In genomic region chr1:63247831-63248359, GRCm38 (mm10) we compare ENCODE assay signal across 8 mouse cellular contexts. TPM values are rescaled to one million over a fixed set of nuclear protein-coding genes. Genes with fewer than 3 reads are reported as not detected.
DNase-seq lines count a peak whose midpoint lies in the region; ATAC-seq and TF ChIP-seq lines count a peak whose summit lies in the region.

No protein-coding gene starts in this region.

- no peaks in the 10 kb centered on the region for H3K36me3 ChIP-seq in heart, embryonic 14.5 days (ENCODE audit: control insufficient read depth, insufficient read depth, low read length)
- no peaks in the 10 kb centered on the region for H3K36me3 ChIP-seq in hindbrain, embryonic 12.5 days
- H3K36me3 ChIP-seq in midbrain, embryonic 14.5 days (ENCODE audit: control insufficient read depth, insufficient read depth, low read length), result no peaks in the 10 kb centered on the region

- no peak overlapping the region for H3K27ac ChIP-seq in heart, embryonic 14.5 days (replicated peaks in 1 of 2; ENCODE audit: control insufficient read depth in 1 of 2, insufficient read depth in 1 of 2, low read depth in 2 of 2, low read length in 2 of 2)
- H3K27ac ChIP-seq in hindbrain, embryonic 12.5 days, result peak overlapping the region; percentile 67
- H3K27ac ChIP-seq in midbrain, embryonic 14.5 days (replicated peaks; ENCODE audit: low read depth, low read length), result peak overlapping the region; percentile 76
- H3K27ac ChIP-seq in layer of hippocampus, adult 2 months, result no peak overlapping the region

- peaks cover 4% of the 10 kb centered on the region; the same call in 1 of the 2 replicates for H3K9me3 ChIP-seq in heart, embryonic 14.5 days (ENCODE audit: control insufficient read depth, low read length)
- no peaks in the 10 kb centered on the region for H3K9me3 ChIP-seq in hindbrain, embryonic 12.5 days (replicated peaks)
- no peaks in the 10 kb centered on the region for H3K9me3 ChIP-seq in midbrain, embryonic 14.5 days (ENCODE audit: control insufficient read depth, low read length)

- 2% methylated on average over 18 of the region's 18 CpGs for WGBS in heart, embryonic 14.5 days
- WGBS in hindbrain, embryonic 12.5 days, result under 1% methylated on average over 18 of the region's 18 CpGs
- WGBS in midbrain, embryonic 14.5 days, result under 1% methylated on average over 18 of the region's 18 CpGs

- peaks cover 74% of the 10 kb centered on the region for H3K27me3 ChIP-seq in heart, embryonic 14.5 days (ENCODE audit: control insufficient read depth, insufficient read depth, low read length)
- H3K27me3 ChIP-seq in hindbrain, embryonic 12.5 days, result peaks cover 56% of the 10 kb centered on the region
- H3K27me3 ChIP-seq in midbrain, embryonic 14.5 days (ENCODE audit: control insufficient read depth, insufficient read depth, low read length), result peaks cover 42% of the 10 kb centered on the region

- H3K4me2 ChIP-seq in heart, embryonic 14.5 days (ENCODE audit: low read length), result peak overlapping the region; percentile 68
- peak overlapping the region; percentile 57 for H3K4me2 ChIP-seq in hindbrain, embryonic 12.5 days (replicated peaks)
- peak overlapping the region; percentile 56 for H3K4me2 ChIP-seq in midbrain, embryonic 14.5 days (ENCODE audit: low read length)

- H3K4me1 ChIP-seq in heart, embryonic 14.5 days (ENCODE audit: control insufficient read depth in 2 of 2, insufficient read depth in 2 of 2, low read length in 2 of 2), result peaks cover 3 to 6% of the 10 kb centered on the region in 2 experiments; a peak in 2 of 4 replicates
- H3K4me1 ChIP-seq in hindbrain, embryonic 12.5 days, result peaks cover 12% of the 10 kb centered on the region
- H3K4me1 ChIP-seq in midbrain, embryonic 14.5 days (ENCODE audit: control insufficient read depth, insufficient read depth, low read length), result no peaks in the 10 kb centered on the region

- TF ChIP-seq CTCF in layer of hippocampus, adult 2 months (conservative IDR thresholded peaks at IDR 0.05), result no peak

- ATAC-seq in heart, embryonic 14.5 days (ENCODE audit: insufficient number of reproducible peaks, insufficient read depth, low FRiP score, low read depth), result no peak
- no peak for ATAC-seq in hindbrain, embryonic 12.5 days (ENCODE audit: low FRiP score)
- ATAC-seq in midbrain, embryonic 14.5 days (ENCODE audit: low FRiP score, low TSS enrichment), result no peak

- H3K9ac ChIP-seq in heart, embryonic 14.5 days (ENCODE audit: low read length), result 0 out of 2 replicates have a peak overlapping the region, but pooled peaks have one; percentile 3
- H3K9ac ChIP-seq in hindbrain, embryonic 12.5 days, result peak overlapping the region; percentile 57
- H3K9ac ChIP-seq in midbrain, embryonic 14.5 days (replicated peaks; ENCODE audit: low read length), result peak overlapping the region; percentile 30; the same call in 1 of the 2 replicates

- no peak for DNase-seq in heart, adult 9 months (ENCODE audit: low spot score in 2 of 2)
- peak; percentile 65 for DNase-seq in ZHBTc4 (ENCODE audit: low read depth, low spot score)
- DNase-seq in midbrain, embryonic 14.5 days, result peak; percentile 68
- no peak for DNase-seq in layer of hippocampus, adult 2 months (ENCODE audit: low spot score in 2 of 2)
- DNase-seq in kidney, adult 9 months, result no peak
- DNase-seq in urinary bladder, postnatal 4 days (ENCODE audit: low spot score in 2 of 2), result no peak

- peak overlapping the region; percentile 33 to 35 for H3K4me3 ChIP-seq in heart, embryonic 14.5 days (ENCODE audit: control insufficient read depth in 1 of 2, insufficient read depth in 1 of 2, low read depth in 1 of 2, low read length in 2 of 2)
- peak overlapping the region; percentile 30 for H3K4me3 ChIP-seq in hindbrain, embryonic 12.5 days
- H3K4me3 ChIP-seq in midbrain, embryonic 14.5 days (replicated peaks; ENCODE audit: low read depth, low read length), result peak overlapping the region; percentile 24
- no peak overlapping the region; the same call in 1 of the 2 replicates for H3K4me3 ChIP-seq in layer of hippocampus, adult 2 months

RNA-seq across cellular contexts. Expression of gene Zdbf2, which starts 25.2 kb away (rescaled TPM):
- polyA plus RNA-seq in heart, embryonic 14.5 days (2014; fragmentation: Nextera tagmentation; extraction: Ambion mirVana), result 7.5 and 8.7 TPM in 2 replicates
- polyA plus RNA-seq in hindbrain, embryonic 12.5 days (2016; fragmentation: Nextera tagmentation; extraction: Ambion mirVana), result 32.9 and 37.7 TPM in 2 replicates
- polyA plus RNA-seq in midbrain, embryonic 14.5 days (2014; fragmentation: Nextera tagmentation; extraction: Ambion mirVana), result 38.3 and 38.9 TPM in 2 replicates
- total RNA-seq in layer of hippocampus, adult 2 months (2021), result 10 to 100 TPM; 13.0 to 17.3 TPM

RNA-seq across cellular contexts. Expression of gene Gpr1, which starts 33.6 kb away (rescaled TPM):
- 0.09 and 0.20 TPM in 2 replicates for polyA plus RNA-seq in heart, embryonic 14.5 days (2014; fragmentation: Nextera tagmentation; extraction: Ambion mirVana)
- polyA plus RNA-seq in hindbrain, embryonic 12.5 days (2016; fragmentation: Nextera tagmentation; extraction: Ambion mirVana), result 0.20 and 0.21 TPM in 2 replicates
- polyA plus RNA-seq in midbrain, embryonic 14.5 days (2014; fragmentation: Nextera tagmentation; extraction: Ambion mirVana), result 0.69 and 0.71 TPM in 2 replicates
- under 1 TPM; 0.49 to 0.61 TPM for total RNA-seq in layer of hippocampus, adult 2 months (2021)

Comparison
In these comparisons a context has a peak if more than half of its experiments do, and no peak if none do; other contexts are left out.
1. H3K27ac ChIP-seq: peak in hindbrain, embryonic 12.5 days (single experiment) and midbrain, embryonic 14.5 days (single experiment); none in heart, embryonic 14.5 days (0 of 2) and layer of hippocampus, adult 2 months (single experiment).
2. H3K9ac ChIP-seq: peak in every context shown above with its lines; median percentile 57 in hindbrain, embryonic 12.5 days; 30 in midbrain, embryonic 14.5 days; 3 in heart, embryonic 14.5 days.
3. DNase-seq: peak in ZHBTc4 (single experiment) and midbrain, embryonic 14.5 days (single experiment); none in heart, adult 9 months (0 of 2), layer of hippocampus, adult 2 months (0 of 2), kidney, adult 9 months (single experiment) and urinary bladder, postnatal 4 days (0 of 2).
4. Peak in every context shown above with its lines, with median percentiles within 50 percentile points of each other: H3K4me2 ChIP-seq.